Mouse (Mus musculus): ENCODE data around the gene Rpl37. TPM values are rescaled to one million over a fixed set of nuclear protein-coding genes. Genes with fewer than 3 reads are reported as not detected.

The Rpl37 gene
- total and polyA plus RNA-seq, 3 experiments: 646 to 1,787 (median 1,083) TPM

GRCm38 (mm10) chr15:5145196-5145945, 28.9 kb downstream of the Rpl37 start:
- Histone ChIP-seq H3K4me3 (replicated peaks in 1 of 3; ENCODE audit: low read depth in 2 of 3, low read length in 2 of 3, poor library complexity in 1 of 3) (peak overlapping the region; percentile 26 to 89 (median 89)), H3K9ac (ENCODE audit: insufficient read depth, low read depth) (no peak overlapping the region), H3K4me2 (ENCODE audit: insufficient read depth, low read depth, poor library complexity, severe bottlenecking) (peak overlapping the region; percentile 63), H3K36me3 (replicated peaks in 1 of 2; ENCODE audit: control insufficient read depth in 1 of 2, insufficient read depth in 1 of 2, low read length in 1 of 2) (peaks cover 2 to 20% of the 10 kb centered on the region in 2 experiments), H3K9me3 (replicated peaks; ENCODE audit: low read length) (no peaks in the 10 kb centered on the region), H3K79me2 (replicated peaks; ENCODE audit: control insufficient read depth, extremely low read depth, insufficient read depth, poor library complexity, severe bottlenecking) (peaks cover 39% of the 10 kb centered on the region), H3K4me1 (ENCODE audit: control insufficient read depth in 1 of 2, insufficient read depth in 2 of 2) (peaks cover 8 to 28% of the 10 kb centered on the region in 2 experiments), H3K27ac (ENCODE audit: insufficient read depth, low read depth) (no peak overlapping the region), H3K27me3 (replicated peaks) (no peaks in the 10 kb centered on the region)
- no peak for DNase-seq (ENCODE audit: extremely low read depth)
- in situ Hi-C loops (cut with MboI; ENCODE audit: low pct_ligation_motif_present, low pct_unique_long_range_greater_than_20kb, low sequenced_read_pairs): no loop called here
- dilution Hi-C loops (cut with MboI; ENCODE audit: extremely low pct_ligation_motif_present, extremely low pct_unique_long_range_greater_than_20kb, low sequenced_read_pairs): no loop called here
- no peak for TF ChIP-seq ZMIZ1 (IDR thresholded peaks at IDR 0.05; ENCODE audit: low read depth, low read length)
- no peak for TF ChIP-seq BHLHE40 (IDR thresholded peaks at IDR 0.05; ENCODE audit: low read depth, low read length)
- TF ChIP-seq NRF1 (IDR thresholded peaks at IDR 0.05; ENCODE audit: low read depth, low read length): no peak
- no peak for TF ChIP-seq JUN (IDR thresholded peaks at IDR 0.05; ENCODE audit: insufficient read depth, low read depth, low read length)
- no peak for TF ChIP-seq CHD2 (IDR thresholded peaks at IDR 0.05; ENCODE audit: low read length)
- no peak for TF ChIP-seq RCOR1 (conservative IDR thresholded peaks at IDR 0.05; ENCODE audit: low read depth, low read length)
- TF ChIP-seq MYC (IDR thresholded peaks at IDR 0.05; ENCODE audit: low read depth, low read length): no peak
- TF ChIP-seq TBP (conservative IDR thresholded peaks at IDR 0.05; ENCODE audit: low read depth, low read length): no peak
- TF ChIP-seq RAD21 (IDR thresholded peaks at IDR 0.05; ENCODE audit: low read depth, low read length): no peak
- TF ChIP-seq HCFC1 (IDR thresholded peaks at IDR 0.05; ENCODE audit: low read depth, low read length): no peak
- no peak for TF ChIP-seq CHD1 (IDR thresholded peaks at IDR 0.05; ENCODE audit: low read depth, low read length)
- TF ChIP-seq CTCF (conservative IDR thresholded peaks at IDR 0.05 in 1 of 2, IDR thresholded peaks at IDR 0.05 in 1 of 2; ENCODE audit: low read depth in 2 of 2, low read length in 2 of 2): no peak
- TF ChIP-seq MAFK (IDR thresholded peaks at IDR 0.05; ENCODE audit: insufficient replicate concordance, low read length): no peak

- dilution Hi-C loops (cut with MboI; ENCODE audit: extremely low pct_ligation_motif_present, extremely low pct_unique_long_range_greater_than_20kb, low sequenced_read_pairs) (no loop called here), in situ Hi-C loops (cut with MboI; ENCODE audit: low pct_ligation_motif_present, low pct_unique_long_range_greater_than_20kb, low sequenced_read_pairs) (no loop called here)
- H3K27ac ChIP-seq (ENCODE audit: insufficient read depth, low read depth): no peak overlapping the region
- H3K4me2 ChIP-seq (ENCODE audit: insufficient read depth, low read depth, poor library complexity, severe bottlenecking): no peak overlapping the region
- TF ChIP-seq RAD21 (IDR thresholded peaks at IDR 0.05; ENCODE audit: low read depth, low read length): no peak
- TF ChIP-seq ZMIZ1 (IDR thresholded peaks at IDR 0.05; ENCODE audit: low read depth, low read length): no peak
- no peak for TF ChIP-seq ZC3H11A (IDR thresholded peaks at IDR 0.05; ENCODE audit: low read depth, low read length)
- no peak for TF ChIP-seq POLR2AphosphoS2 (IDR thresholded peaks at IDR 0.05; ENCODE audit: low read depth, low read length)
- TF ChIP-seq MEF2A (IDR thresholded peaks at IDR 0.05; ENCODE audit: borderline replicate concordance, low read depth, low read length): no peak
- H3K9me3 ChIP-seq (replicated peaks; ENCODE audit: low read length): no peaks in the 10 kb centered on the region
- H3K27me3 ChIP-seq (replicated peaks): no peaks in the 10 kb centered on the region
- H3K36me3 ChIP-seq (replicated peaks in 1 of 2; ENCODE audit: control insufficient read depth in 1 of 2, insufficient read depth in 1 of 2, low read length in 1 of 2): peaks cover 2 to 27% of the 10 kb centered on the region in 2 experiments
- no peak overlapping the region for H3K4me3 ChIP-seq (replicated peaks in 1 of 3; ENCODE audit: low read depth in 2 of 3, low read length in 2 of 3, poor library complexity in 1 of 3)
- peaks cover 8 to 24% of the 10 kb centered on the region in 2 experiments for H3K4me1 ChIP-seq (ENCODE audit: control insufficient read depth in 1 of 2, insufficient read depth in 2 of 2)
- no peak for DNase-seq (ENCODE audit: extremely low read depth)
- H3K9ac ChIP-seq (ENCODE audit: insufficient read depth, low read depth): no peak overlapping the region
- H3K79me2 ChIP-seq (replicated peaks; ENCODE audit: control insufficient read depth, extremely low read depth, insufficient read depth, poor library complexity, severe bottlenecking): peaks cover 59% of the 10 kb centered on the region
Measured at GRCm38 (mm10) chr15:5149187-5149586, 32.7 kb downstream of the Rpl37 start.

All from CH12.LX (cell line).